Mouse (Mus musculus): ENCODE results near the gene Cdc6. TPM values are rescaled to one million over a fixed set of nuclear protein-coding genes. Genes with fewer than 3 reads are reported as not detected.

The Cdc6 gene
- polyA plus RNA-seq, 1 experiment from 2014 or later = 5.6 TPM

GRCm38 (mm10) chr11:98949242-98949957 lies 41.8 kb downstream of the Cdc6 start:
- Histone ChIP-seq H3K36me3 (ENCODE audit: control insufficient read depth, insufficient read depth, low read length) (no peaks in the 10 kb centered on the region), H3K9ac (replicated peaks; ENCODE audit: low read length) (no peak overlapping the region), H3K4me3 (replicated peaks; ENCODE audit: low read depth, low read length) (no peak overlapping the region), H3K4me1 (ENCODE audit: control insufficient read depth, insufficient read depth, low read length) (peaks cover 14% of the 10 kb centered on the region), H3K4me2 (ENCODE audit: low read length) (no peak overlapping the region), H3K9me3 (ENCODE audit: control insufficient read depth, low read length) (no peaks in the 10 kb centered on the region), H3K27ac (replicated peaks; ENCODE audit: low read depth, low read length) (no peak overlapping the region), H3K27me3 (ENCODE audit: control insufficient read depth, insufficient read depth, low read length) (no peaks in the 10 kb centered on the region)
- no peak for DNase-seq
- ATAC-seq (ENCODE audit: low FRiP score, low TSS enrichment) = no peak
- 60% methylated on average over 12 of the region's 12 CpGs for WGBS

GRCm38 (mm10) chr11:98949958-98950460 lies 42.4 kb downstream of the Cdc6 start:
- H3K4me3 ChIP-seq (replicated peaks; ENCODE audit: low read depth, low read length) = no peak overlapping the region
- 80% methylated on average over 7 of the region's 7 CpGs for WGBS
- no peak for ATAC-seq (ENCODE audit: low FRiP score, low TSS enrichment)
- no peak overlapping the region for H3K9ac ChIP-seq (replicated peaks; ENCODE audit: low read length)
- H3K27me3 ChIP-seq (ENCODE audit: control insufficient read depth, insufficient read depth, low read length) = no peaks in the 10 kb centered on the region
- H3K36me3 ChIP-seq (ENCODE audit: control insufficient read depth, insufficient read depth, low read length) = no peaks in the 10 kb centered on the region
- peaks cover 20% of the 10 kb centered on the region for H3K4me1 ChIP-seq (ENCODE audit: control insufficient read depth, insufficient read depth, low read length)
- no peak for DNase-seq
- H3K4me2 ChIP-seq (ENCODE audit: low read length) = no peak overlapping the region
- H3K9me3 ChIP-seq (ENCODE audit: control insufficient read depth, low read length) = no peaks in the 10 kb centered on the region
- no peak overlapping the region for H3K27ac ChIP-seq (replicated peaks; ENCODE audit: low read depth, low read length)

- ATAC-seq (ENCODE audit: low FRiP score, low TSS enrichment) = no peak
Measured at GRCm38 (mm10) chr11:98950484-98950883, 42.9 kb downstream of the Cdc6 start.

GRCm38 (mm10) chr11:98951026-98951906 lies 43.7 kb downstream of the Cdc6 start:
- DNase-seq (peak; percentile 68), ATAC-seq (ENCODE audit: low FRiP score, low TSS enrichment) (peak; percentile 62; the same call in 1 of the 2 replicates)
- Histone ChIP-seq H3K4me3 (replicated peaks; ENCODE audit: low read depth, low read length) (no peak overlapping the region), H3K4me1 (ENCODE audit: control insufficient read depth, insufficient read depth, low read length) (peaks cover 28% of the 10 kb centered on the region), H3K36me3 (ENCODE audit: control insufficient read depth, insufficient read depth, low read length) (no peaks in the 10 kb centered on the region), H3K4me2 (ENCODE audit: low read length) (no peak overlapping the region), H3K27me3 (ENCODE audit: control insufficient read depth, insufficient read depth, low read length) (no peaks in the 10 kb centered on the region), H3K9me3 (ENCODE audit: control insufficient read depth, low read length) (no peaks in the 10 kb centered on the region), H3K27ac (replicated peaks; ENCODE audit: low read depth, low read length) (peak overlapping the region; percentile 49; the same call in 1 of the 2 replicates), H3K9ac (replicated peaks; ENCODE audit: low read length) (no peak overlapping the region)
- 61% methylated on average over 16 of the region's 16 CpGs for WGBS

More at GRCm38 (mm10) chr11:98950484-98950883, 42.9 kb downstream of the Cdc6 start:
- Histone ChIP-seq H3K4me2 (ENCODE audit: low read length) (no peak overlapping the region), H3K4me1 (ENCODE audit: control insufficient read depth, insufficient read depth, low read length) (peaks cover 24% of the 10 kb centered on the region), H3K36me3 (ENCODE audit: control insufficient read depth, insufficient read depth, low read length) (no peaks in the 10 kb centered on the region), H3K27me3 (ENCODE audit: control insufficient read depth, insufficient read depth, low read length) (no peaks in the 10 kb centered on the region), H3K9me3 (ENCODE audit: control insufficient read depth, low read length) (no peaks in the 10 kb centered on the region), H3K9ac (replicated peaks; ENCODE audit: low read length) (no peak overlapping the region), H3K4me3 (replicated peaks; ENCODE audit: low read depth, low read length) (no peak overlapping the region), H3K27ac (replicated peaks; ENCODE audit: low read depth, low read length) (no peak overlapping the region)
- DNase-seq = no peak
- WGBS = 88% methylated on average over 9 of the region's 9 CpGs

GRCm38 (mm10) chr11:98952111-98952510 lies 44.5 kb downstream of the Cdc6 start:
- Histone ChIP-seq H3K4me1 (ENCODE audit: control insufficient read depth, insufficient read depth, low read length) (peaks cover 28% of the 10 kb centered on the region), H3K9me3 (ENCODE audit: control insufficient read depth, low read length) (no peaks in the 10 kb centered on the region), H3K36me3 (ENCODE audit: control insufficient read depth, insufficient read depth, low read length) (no peaks in the 10 kb centered on the region), H3K4me2 (ENCODE audit: low read length) (no peak overlapping the region), H3K9ac (replicated peaks; ENCODE audit: low read length) (no peak overlapping the region), H3K27me3 (ENCODE audit: control insufficient read depth, insufficient read depth, low read length) (no peaks in the 10 kb centered on the region), H3K27ac (replicated peaks; ENCODE audit: low read depth, low read length) (no peak overlapping the region), H3K4me3 (replicated peaks; ENCODE audit: low read depth, low read length) (no peak overlapping the region)
- WGBS = 93% methylated on average over 1 of the region's 1 CpGs
- DNase-seq (no peak), ATAC-seq (ENCODE audit: low FRiP score, low TSS enrichment) (no peak)

- peaks cover 28% of the 10 kb centered on the region for H3K4me1 ChIP-seq (ENCODE audit: control insufficient read depth, insufficient read depth, low read length)
Measured at GRCm38 (mm10) chr11:98952736-98953135, 45.1 kb downstream of the Cdc6 start.

GRCm38 (mm10) chr11:98953361-98953760 lies 45.8 kb downstream of the Cdc6 start:
- no peak for DNase-seq
- H3K4me3 ChIP-seq (replicated peaks; ENCODE audit: low read depth, low read length) = no peak overlapping the region
- no peaks in the 10 kb centered on the region for H3K36me3 ChIP-seq (ENCODE audit: control insufficient read depth, insufficient read depth, low read length)
- 14% methylated on average over 2 of the region's 2 CpGs for WGBS
- no peak overlapping the region for H3K27ac ChIP-seq (replicated peaks; ENCODE audit: low read depth, low read length)
- no peak overlapping the region for H3K9ac ChIP-seq (replicated peaks; ENCODE audit: low read length)
- no peak overlapping the region for H3K4me2 ChIP-seq (ENCODE audit: low read length)
- no peaks in the 10 kb centered on the region for H3K9me3 ChIP-seq (ENCODE audit: control insufficient read depth, low read length)
- H3K4me1 ChIP-seq (ENCODE audit: control insufficient read depth, insufficient read depth, low read length) = peaks cover 28% of the 10 kb centered on the region
- H3K27me3 ChIP-seq (ENCODE audit: control insufficient read depth, insufficient read depth, low read length) = no peaks in the 10 kb centered on the region
- no peak for ATAC-seq (ENCODE audit: low FRiP score, low TSS enrichment)

More at GRCm38 (mm10) chr11:98952736-98953135, 45.1 kb downstream of the Cdc6 start:
- Histone ChIP-seq H3K27me3 (ENCODE audit: control insufficient read depth, insufficient read depth, low read length) (no peaks in the 10 kb centered on the region), H3K27ac (replicated peaks; ENCODE audit: low read depth, low read length) (no peak overlapping the region), H3K4me2 (ENCODE audit: low read length) (no peak overlapping the region), H3K9me3 (ENCODE audit: control insufficient read depth, low read length) (no peaks in the 10 kb centered on the region), H3K36me3 (ENCODE audit: control insufficient read depth, insufficient read depth, low read length) (no peaks in the 10 kb centered on the region), H3K9ac (replicated peaks; ENCODE audit: low read length) (no peak overlapping the region), H3K4me3 (replicated peaks; ENCODE audit: low read depth, low read length) (no peak overlapping the region)
- WGBS = 67% methylated on average over 2 of the region's 2 CpGs
- ATAC-seq (ENCODE audit: low FRiP score, low TSS enrichment) (no peak), DNase-seq (no peak)

GRCm38 (mm10) chr11:98953835-98954320 lies 46.3 kb downstream of the Cdc6 start:
- no peak overlapping the region for H3K9ac ChIP-seq (replicated peaks; ENCODE audit: low read length)
- H3K27ac ChIP-seq (replicated peaks; ENCODE audit: low read depth, low read length) = peak overlapping the region; percentile 50; the same call in 1 of the 2 replicates

More at GRCm38 (mm10) chr11:98953835-98954320, 46.3 kb downstream of the Cdc6 start:
- DNase-seq (no peak), ATAC-seq (ENCODE audit: low FRiP score, low TSS enrichment) (no peak)
- H3K4me1 ChIP-seq (ENCODE audit: control insufficient read depth, insufficient read depth, low read length) = peaks cover 28% of the 10 kb centered on the region
- H3K4me2 ChIP-seq (ENCODE audit: low read length) = no peak overlapping the region
- no peaks in the 10 kb centered on the region for H3K9me3 ChIP-seq (ENCODE audit: control insufficient read depth, low read length)
- H3K27me3 ChIP-seq (ENCODE audit: control insufficient read depth, insufficient read depth, low read length) = no peaks in the 10 kb centered on the region
- WGBS = 35% methylated on average over 13 of the region's 13 CpGs
- no peak overlapping the region for H3K4me3 ChIP-seq (replicated peaks; ENCODE audit: low read depth, low read length)
- H3K36me3 ChIP-seq (ENCODE audit: control insufficient read depth, insufficient read depth, low read length) = no peaks in the 10 kb centered on the region
